Comparison of ENCODE assay signal across 7 mouse cellular contexts in the genomic region with DNA sequence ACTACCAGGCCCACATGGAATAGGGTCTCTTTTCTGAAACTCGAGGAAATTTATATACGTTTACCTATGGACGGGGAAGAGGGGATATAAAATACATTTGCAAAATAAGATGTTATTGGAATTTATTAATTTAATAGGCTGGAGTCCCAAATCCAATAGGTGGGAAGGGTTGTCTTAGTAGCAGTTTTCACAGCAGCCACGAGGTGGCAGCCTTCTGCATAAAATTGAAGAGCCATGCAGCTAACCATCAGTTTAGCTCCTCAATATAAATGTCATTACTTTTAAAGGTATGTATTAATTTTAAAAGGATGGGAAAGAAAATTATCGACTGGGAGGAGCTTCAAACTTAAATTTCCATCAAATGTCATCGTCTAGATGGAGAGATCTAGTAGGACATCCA.
DNase-seq lines count a peak whose midpoint lies in the region; ATAC-seq lines count a peak whose summit lies in the region.

No protein-coding gene starts in this region.

- WGBS in hindbrain, embryonic 16.5 days: 36% methylated on average over 6 of the region's 6 CpGs

- no peaks in the 10 kb centered on the region for H3K27me3 ChIP-seq in hindbrain, embryonic 16.5 days (replicated peaks; ENCODE audit: control insufficient read depth, insufficient read depth, low read length)

- ATAC-seq in hindbrain, embryonic 16.5 days: 0 out of 2 replicates have a peak, but pooled peaks have one; percentile 52

- H3K4me1 ChIP-seq in hindbrain, embryonic 16.5 days (ENCODE audit: control insufficient read depth, insufficient read depth, low read depth, low read length): no peaks in the 10 kb centered on the region

- intact Hi-C loops in left cerebral cortex, postnatal 4 days (cut with DNase I): no loop called here

- no peak overlapping the region for H3K9ac ChIP-seq in hindbrain, embryonic 16.5 days (ENCODE audit: low read depth, low read length)

- H3K9me3 ChIP-seq in hindbrain, embryonic 16.5 days (ENCODE audit: control insufficient read depth, low read length): no peaks in the 10 kb centered on the region

- no peak overlapping the region for H3K4me2 ChIP-seq in hindbrain, embryonic 16.5 days (ENCODE audit: low read length)

- H3K36me3 ChIP-seq in hindbrain, embryonic 16.5 days (ENCODE audit: control insufficient read depth, insufficient read depth, low read length): no peaks in the 10 kb centered on the region

- DNase-seq in urinary bladder, postnatal 25 days (ENCODE audit: low spot score): peak; percentile 67
- no peak for DNase-seq in urinary bladder, adult 18-20 months (ENCODE audit: low spot score in 2 of 2)
- peak; percentile 69 for DNase-seq in adrenal gland, postnatal 25 days
- DNase-seq in fibroblast of lung, adult 2 months (ENCODE audit: low read depth): peak; percentile 37
- DNase-seq in left cerebral cortex, postnatal 4 days: peak; percentile 64
- DNase-seq in right cerebral cortex, postnatal 10 days (ENCODE audit: low spot score in 2 of 2): peak; percentile 60 to 82

- no peak overlapping the region for H3K4me3 ChIP-seq in hindbrain, embryonic 16.5 days (ENCODE audit: low read length)

- no peak overlapping the region for H3K27ac ChIP-seq in hindbrain, embryonic 16.5 days (ENCODE audit: low read depth, low read length)

Comparison
In these comparisons a context has a peak if more than half of its experiments do, and no peak if none do; other contexts are left out.
1. DNase-seq: peak in urinary bladder, postnatal 25 days (single experiment), adrenal gland, postnatal 25 days (single experiment), fibroblast of lung, adult 2 months (single experiment), left cerebral cortex, postnatal 4 days (single experiment) and right cerebral cortex, postnatal 10 days (2 of 2); none in urinary bladder, adult 18-20 months (0 of 2).